Mouse (Mus musculus): ENCODE results near the gene Trpv1.

Trpv1 gene

GRCm38 (mm10) chr11:73230081-73230480 lies 4.0 kb upstream of the Trpv1 start:
- in situ Hi-C loops (cut with MboI; ENCODE audit: unreplicated experiment in 2 of 2), result no loop called here

DNA sequence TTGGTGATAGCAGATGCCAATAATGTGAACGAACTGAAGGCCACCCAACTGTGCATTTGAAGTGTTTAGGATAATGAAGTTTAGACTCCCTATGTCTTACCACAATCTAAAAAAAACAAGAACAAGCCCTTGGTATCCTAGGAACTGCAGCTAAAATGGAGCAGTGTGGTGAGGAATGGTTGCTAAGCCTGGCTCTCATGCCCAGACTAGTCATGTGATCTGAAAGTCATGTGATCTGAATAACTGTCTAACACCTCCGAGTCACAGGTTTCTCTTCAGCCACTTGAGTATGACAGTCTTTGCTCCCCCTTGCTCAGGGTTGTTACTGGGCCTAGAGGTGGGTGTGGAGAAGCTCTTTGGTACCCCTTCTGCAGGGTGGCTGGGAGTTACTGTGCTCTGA lies 1.6 kb upstream of the Trpv1 start:
- in situ Hi-C loops (cut with MboI; ENCODE audit: unreplicated experiment in 2 of 2), result no loop called here

- in situ Hi-C loops (cut with MboI; ENCODE audit: unreplicated experiment in 2 of 2), result no loop called here
Observed at GRCm38 (mm10) chr11:73235990-73236701, 2.1 kb downstream of the Trpv1 start.

- in situ Hi-C loops (cut with MboI; ENCODE audit: unreplicated experiment in 2 of 2), result no loop called here
Observed at GRCm38 (mm10) chr11:73236731-73237130, 2.6 kb downstream of the Trpv1 start.

DNA sequence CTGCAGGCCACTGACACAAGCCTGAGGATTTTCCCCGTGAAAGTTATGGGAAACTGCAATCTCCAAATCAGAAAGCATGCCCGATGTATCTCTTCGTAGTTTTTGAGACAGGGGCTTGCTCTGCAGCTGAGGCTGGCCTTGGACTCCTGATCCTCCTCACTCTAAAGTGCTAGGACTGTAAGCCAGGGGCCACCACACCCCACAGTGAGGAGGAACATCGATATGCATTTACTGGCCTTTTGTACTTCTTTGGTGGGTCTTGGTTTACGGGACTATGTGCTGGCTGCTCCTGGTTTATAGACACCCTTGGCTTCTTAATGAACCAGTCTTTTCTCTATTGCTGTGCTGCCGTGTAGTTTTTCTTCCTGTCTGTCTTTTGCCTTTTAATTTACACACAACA lies 8.1 kb downstream of the Trpv1 start:
- in situ Hi-C loops (cut with MboI; ENCODE audit: unreplicated experiment in 2 of 2), result no loop called here

- in situ Hi-C loops (cut with MboI; ENCODE audit: unreplicated experiment in 2 of 2), result no loop called here
Observed at GRCm38 (mm10) chr11:73242777-73243176, 8.7 kb downstream of the Trpv1 start.

DNA sequence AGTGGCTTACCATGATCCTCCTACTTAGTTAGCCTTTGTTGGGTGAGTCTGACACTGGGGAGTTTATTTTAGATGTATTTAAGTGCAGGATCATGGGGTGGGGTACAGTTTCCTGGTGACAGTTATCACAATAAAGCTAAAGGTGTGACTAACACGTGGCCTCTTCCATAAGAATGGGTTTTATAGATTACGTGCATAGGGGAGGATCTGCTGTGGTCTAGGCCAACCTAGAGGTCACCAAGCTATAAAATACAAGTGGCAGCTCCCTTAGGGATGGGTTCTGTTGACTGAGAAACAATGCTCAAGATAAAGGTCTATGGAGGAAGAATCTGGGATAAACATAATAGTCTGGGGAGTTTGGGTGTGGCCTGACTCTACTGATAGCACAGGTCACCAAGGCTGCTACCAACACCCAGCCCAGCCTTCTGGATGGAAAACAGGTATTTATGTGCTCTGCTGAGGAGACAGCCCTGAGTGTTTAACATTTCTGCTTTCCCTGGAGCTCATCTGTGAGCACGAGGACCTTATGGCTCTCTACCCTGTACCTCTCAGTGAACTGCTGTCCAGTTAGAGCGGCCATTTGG lies 23.4 kb downstream of the Trpv1 start:
- in situ Hi-C loops (cut with MboI; ENCODE audit: unreplicated experiment in 2 of 2), result no loop called here

DNA sequence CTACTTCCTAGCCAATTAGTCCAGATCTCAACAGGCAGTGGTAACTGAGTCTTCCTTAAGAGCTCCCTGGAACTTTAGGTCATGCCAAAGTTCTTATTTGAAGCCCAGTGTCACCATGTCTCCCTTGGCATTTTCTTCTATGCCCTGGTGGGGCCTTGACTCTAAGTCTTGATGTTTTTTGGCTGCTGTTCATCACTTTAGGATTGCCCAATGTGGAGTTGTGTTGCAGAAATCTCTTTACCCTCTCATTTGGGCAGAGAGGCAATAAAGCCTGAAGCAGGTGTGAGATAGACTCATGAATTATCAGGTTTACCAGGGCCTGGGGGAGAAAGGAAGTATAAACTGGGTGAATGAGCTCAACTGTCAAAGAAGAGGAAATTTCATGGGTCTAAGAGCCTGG lies 24.6 kb downstream of the Trpv1 start:
- in situ Hi-C loops (cut with MboI; ENCODE audit: unreplicated experiment in 2 of 2), result no loop called here

GRCm38 (mm10) chr11:73260457-73260856 lies 26.4 kb downstream of the Trpv1 start:
- in situ Hi-C loops (cut with MboI; ENCODE audit: unreplicated experiment in 2 of 2), result no loop called here

DNA sequence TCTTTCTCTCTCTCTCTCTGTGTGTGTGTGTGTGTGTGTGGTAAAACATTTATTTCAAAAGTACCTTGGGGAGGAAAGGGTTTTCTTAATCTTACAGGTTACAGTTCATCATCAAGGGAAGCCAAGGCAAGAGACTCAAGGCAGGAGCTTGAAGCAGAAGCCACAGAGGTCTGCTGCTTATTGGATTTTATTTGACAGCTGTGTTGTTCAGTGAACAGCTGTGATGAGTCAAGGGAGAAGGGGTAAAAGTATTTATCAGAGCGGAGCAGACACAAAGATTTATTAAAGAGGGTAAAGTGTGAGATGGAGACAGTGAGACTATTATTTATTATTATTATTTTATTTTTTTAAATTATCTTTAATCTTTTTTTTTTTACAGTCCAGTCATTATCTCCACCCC lies 27.3 kb downstream of the Trpv1 start:
- in situ Hi-C loops (cut with MboI; ENCODE audit: unreplicated experiment in 2 of 2), result no loop called here

DNA sequence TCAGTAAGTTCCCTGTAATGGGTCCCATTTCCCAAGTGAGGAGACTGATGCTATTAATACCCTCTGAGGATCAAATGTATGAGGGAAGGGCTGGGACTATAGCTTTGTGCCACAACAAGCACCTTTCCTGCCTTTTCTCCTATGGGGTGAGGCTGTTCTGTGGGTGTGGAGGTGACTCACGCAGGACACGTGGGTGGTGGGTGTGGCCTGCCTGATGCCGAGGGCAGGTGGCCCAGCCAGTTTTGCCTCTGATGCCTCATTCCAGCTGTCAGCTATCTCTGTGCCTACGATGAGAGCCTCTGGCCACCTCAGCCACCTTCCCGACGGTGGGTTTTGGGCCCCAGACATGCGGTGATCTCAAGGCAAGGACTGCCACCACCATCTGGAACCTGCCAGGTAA lies 33.2 kb downstream of the Trpv1 start, which contains the start of gene Trpv3:
Gene Trpv3 (plus strand): TSS at position 122 of the 400 bp plus-strand sequence.
- in situ Hi-C loops (cut with MboI; ENCODE audit: unreplicated experiment in 2 of 2), result no loop called here

- in situ Hi-C loops (cut with MboI; ENCODE audit: unreplicated experiment in 2 of 2), result no loop called here
Observed at GRCm38 (mm10) chr11:73274821-73275220, 40.7 kb downstream of the Trpv1 start.

DNA sequence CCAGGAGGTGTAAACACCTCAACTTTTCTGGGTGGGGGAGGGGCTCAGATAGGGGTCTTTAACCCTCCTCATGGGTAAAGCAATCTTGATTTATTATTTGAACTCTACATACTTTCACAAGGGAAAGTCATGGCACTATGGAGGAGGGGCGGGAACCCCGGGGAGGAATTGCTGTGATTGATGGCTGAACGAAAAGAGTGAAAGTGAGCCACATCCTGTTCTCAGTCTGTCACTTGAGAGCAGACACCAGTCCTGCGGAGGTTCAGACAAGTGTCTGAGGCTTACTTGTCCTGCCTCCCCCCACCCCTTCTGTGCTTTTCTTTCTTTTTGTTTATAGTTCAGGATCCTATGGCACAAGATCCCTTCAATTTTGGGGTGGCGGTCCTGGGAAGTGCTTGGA lies 46.6 kb downstream of the Trpv1 start:
- in situ Hi-C loops (cut with MboI; ENCODE audit: unreplicated experiment in 2 of 2), result no loop called here

- in situ Hi-C loops (cut with MboI; ENCODE audit: unreplicated experiment in 2 of 2), result no loop called here
Observed at GRCm38 (mm10) chr11:73281528-73282027, 47.5 kb downstream of the Trpv1 start.

- in situ Hi-C loops (cut with MboI; ENCODE audit: unreplicated experiment in 2 of 2), result no loop called here
Observed at GRCm38 (mm10) chr11:73283369-73283768, 49.3 kb downstream of the Trpv1 start.

DNA sequence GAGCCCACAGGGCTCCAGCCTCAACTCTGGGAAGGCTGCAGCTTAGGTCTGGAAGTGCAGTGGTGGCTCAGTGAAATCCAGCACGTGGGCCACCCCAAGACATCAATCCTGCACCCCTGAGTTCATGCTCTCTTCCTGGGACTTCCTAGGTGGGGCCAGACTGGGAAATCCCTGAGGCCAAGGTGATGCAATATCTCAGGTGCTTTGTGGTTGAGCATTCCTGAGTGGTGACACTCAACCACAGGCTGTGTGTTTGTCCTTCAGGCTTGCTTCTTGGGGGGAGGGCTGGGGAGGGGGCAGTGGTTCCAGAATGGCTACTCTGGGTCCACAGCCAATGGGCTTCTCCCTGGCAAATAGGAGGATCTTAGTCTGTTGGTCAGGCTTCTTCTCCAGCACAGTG lies 49.8 kb downstream of the Trpv1 start:
- in situ Hi-C loops (cut with MboI; ENCODE audit: unreplicated experiment in 2 of 2), result no loop called here

- in situ Hi-C loops (cut with MboI; ENCODE audit: unreplicated experiment in 2 of 2), result no loop called here
Observed at GRCm38 (mm10) chr11:73284351-73284750, 50.3 kb downstream of the Trpv1 start.

DNA sequence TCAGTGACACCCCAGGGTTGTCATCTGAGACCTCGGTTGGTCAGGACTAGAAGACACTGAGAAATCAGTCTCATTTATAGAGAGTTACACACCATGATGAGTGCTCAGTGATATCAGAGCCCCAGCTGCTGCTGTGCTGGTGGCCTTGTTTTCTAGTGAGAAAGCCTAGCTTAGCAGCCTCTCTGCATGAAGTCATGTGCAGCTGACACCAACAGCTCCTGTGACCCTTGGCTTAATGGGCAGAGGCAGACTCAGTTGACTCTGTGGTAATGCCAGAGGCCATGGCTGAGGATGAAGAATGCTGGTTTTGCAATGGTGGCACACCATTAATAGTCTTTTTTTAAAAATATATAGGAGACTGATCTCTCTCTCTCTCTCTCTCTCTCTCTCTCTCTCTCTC lies 55.5 kb downstream of the Trpv1 start:
- in situ Hi-C loops (cut with MboI; ENCODE audit: unreplicated experiment in 2 of 2), result no loop called here

- in situ Hi-C loops (cut with MboI; ENCODE audit: unreplicated experiment in 2 of 2), result no loop called here
Observed at GRCm38 (mm10) chr11:73303123-73303522, 69.0 kb downstream of the Trpv1 start.

Measured in v-Abl transformed pro-B cells (cell line).